15 mouse cellular contexts compared by ENCODE assay signal in the genomic region with DNA sequence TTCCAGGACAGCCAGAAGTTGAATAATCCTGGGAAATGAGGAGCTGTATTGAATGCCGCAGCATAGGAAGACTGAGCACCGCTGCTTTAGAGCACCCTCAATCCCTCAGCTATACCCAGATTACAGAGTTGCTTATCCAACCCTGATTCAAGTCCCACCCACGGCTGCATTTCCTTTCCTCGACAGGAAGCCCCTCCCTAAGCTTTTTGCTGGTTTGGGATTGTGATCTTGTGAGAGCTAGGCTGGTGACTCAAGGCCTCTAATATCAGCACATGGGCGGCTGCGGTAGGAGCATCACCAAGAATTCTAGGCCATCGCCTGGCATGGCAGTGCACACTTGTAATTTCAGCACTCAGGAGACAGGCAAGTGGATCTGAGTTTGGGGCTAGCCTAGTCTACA. TPM values are rescaled to one million over a fixed set of nuclear protein-coding genes. Genes with fewer than 3 reads are reported as not detected.
DNase-seq lines count a peak whose midpoint lies in the region; ATAC-seq and TF ChIP-seq lines count a peak whose summit lies in the region.
"Had no signal": no experiment of that assay in that cellular context is flagged by ENCODE, and none has a peak within 500 bp of the region (broad histone marks: within the 10 kb centered on the region; RNA-seq: fewer than 3 reads in every experiment).

No protein-coding gene starts in this region.

- no peak for ATAC-seq in heart, embryonic 11.5 days (replicated peaks; ENCODE audit: insufficient number of reproducible peaks, low FRiP score, low TSS enrichment)
- ATAC-seq: forebrain, embryonic 14.5 days had no signal

- H3K36me3 ChIP-seq in heart, embryonic 11.5 days (ENCODE audit: control insufficient read depth, insufficient read depth, low read length), result peaks cover 12% of the 10 kb centered on the region
- H3K36me3 ChIP-seq in small intestine, adult 2 months (ENCODE audit: control insufficient read depth, insufficient read depth, low read length), result peaks cover 35% of the 10 kb centered on the region
- H3K36me3 ChIP-seq in forebrain, embryonic 10.5 days (replicated peaks), result peaks cover 38% of the 10 kb centered on the region

- TF ChIP-seq CTCF in lung, adult 2 months (IDR thresholded peaks at IDR 0.05; ENCODE audit: insufficient read depth, low read length), result no peak
- no peak for TF ChIP-seq CTCF in small intestine, adult 2 months (IDR thresholded peaks at IDR 0.05; ENCODE audit: extremely low read depth, insufficient read length, insufficient replicate concordance, low read depth, low read length)

- H3K4me1 ChIP-seq in heart, embryonic 11.5 days (ENCODE audit: control insufficient read depth, insufficient read depth, low read length), result peaks cover 6% of the 10 kb centered on the region
- peaks cover 3% of the 10 kb centered on the region; the same call in 1 of the 2 replicates for H3K4me1 ChIP-seq in lung, adult 2 months (ENCODE audit: control insufficient read depth, insufficient read depth, low read length)
- peaks cover 7% of the 10 kb centered on the region; the same call in 1 of the 2 replicates for H3K4me1 ChIP-seq in small intestine, adult 2 months (ENCODE audit: control insufficient read depth, insufficient read depth, insufficient read length, low read length)
- peaks cover 26% of the 10 kb centered on the region for H3K4me1 ChIP-seq in forebrain, embryonic 10.5 days

- H3K4me2 ChIP-seq in heart, embryonic 11.5 days, result no peak overlapping the region
- H3K4me2 ChIP-seq: embryonic facial prominence, embryonic 13.5 days had no signal

- WGBS in heart, embryonic 11.5 days (ENCODE audit: insufficient replicate concordance), result 72% methylated on average over 7 of the region's 7 CpGs
- WGBS in lung, adult 2 months, result 46% methylated on average over 7 of the region's 7 CpGs
- WGBS in small intestine, adult 2 months, result 71% methylated on average over 7 of the region's 7 CpGs
- WGBS in forebrain, embryonic 10.5 days, result 92% methylated on average over 7 of the region's 7 CpGs

- no peaks in the 10 kb centered on the region for H3K9me3 ChIP-seq in heart, embryonic 11.5 days (replicated peaks; ENCODE audit: control insufficient read depth, low read length)
- no peaks in the 10 kb centered on the region for H3K9me3 ChIP-seq in forebrain, embryonic 10.5 days
- H3K9me3 ChIP-seq: embryonic facial prominence, embryonic 13.5 days; midbrain, embryonic 12.5 days had no signal

- DNase-seq in heart, adult 8-10 months (ENCODE audit: low spot score), result peak; percentile 55
- peak; percentile 40 to 56 for DNase-seq in lung, adult 18-20 months
- no peak for DNase-seq in lung, adult 2 months
- peak; percentile 36 for DNase-seq in brain, adult 2 months (ENCODE audit: low read depth, low spot score)
- no peak for DNase-seq in ovary, postnatal 36 days (ENCODE audit: low spot score)
- DNase-seq in forebrain, embryonic 10.5 days (ENCODE audit: extremely low spot score, low spot score), result no peak
- DNase-seq: cerebellum, adult 8-10 months; gastrocnemius, postnatal 36 days had no signal

- no peak overlapping the region for H3K27ac ChIP-seq in heart, embryonic 11.5 days (ENCODE audit: low read depth, low read length)
- no peak overlapping the region for H3K27ac ChIP-seq in small intestine, adult 2 months (ENCODE audit: insufficient read depth, low read depth, low read length)
- H3K27ac ChIP-seq in forebrain, embryonic 10.5 days, result no peak overlapping the region
- H3K27ac ChIP-seq: embryonic facial prominence, embryonic 13.5 days; liver, embryonic 14.5 days; midbrain, embryonic 12.5 days had no signal

- no peak for TF ChIP-seq POLR2A in lung, adult 2 months (IDR thresholded peaks at IDR 0.05; ENCODE audit: borderline replicate concordance, extremely low read depth, low read depth, low read length)
- TF ChIP-seq POLR2A in small intestine, adult 2 months (IDR thresholded peaks at IDR 0.05; ENCODE audit: low read depth, low read length), result no peak

- H3K9ac ChIP-seq in heart, embryonic 11.5 days (ENCODE audit: low read depth, low read length), result no peak overlapping the region
- H3K9ac ChIP-seq: embryonic facial prominence, embryonic 13.5 days; liver, embryonic 14.5 days; midbrain, embryonic 12.5 days had no signal

- H3K27me3 ChIP-seq in heart, embryonic 11.5 days (ENCODE audit: control insufficient read depth, insufficient read depth, low read length), result no peaks in the 10 kb centered on the region
- no peaks in the 10 kb centered on the region for H3K27me3 ChIP-seq in small intestine, adult 2 months (ENCODE audit: control insufficient read depth, insufficient read depth, low read length)
- no peaks in the 10 kb centered on the region for H3K27me3 ChIP-seq in forebrain, embryonic 10.5 days (ENCODE audit: poor library complexity, severe bottlenecking)
- H3K27me3 ChIP-seq: CH12.LX; embryonic facial prominence, embryonic 13.5 days; midbrain, embryonic 12.5 days had no signal

- no peak overlapping the region for H3K4me3 ChIP-seq in heart, embryonic 11.5 days (ENCODE audit: low read depth, low read length)
- no peak overlapping the region for H3K4me3 ChIP-seq in lung, adult 2 months (replicated peaks; ENCODE audit: extremely low read depth, low read depth, low read length)
- 0 out of 2 replicates have a peak overlapping the region, but pooled peaks have one; percentile 12 for H3K4me3 ChIP-seq in small intestine, adult 2 months (ENCODE audit: low read depth, low read length)
- H3K4me3 ChIP-seq in forebrain, embryonic 10.5 days, result no peak overlapping the region
- H3K4me3 ChIP-seq: embryonic facial prominence, embryonic 13.5 days; midbrain, embryonic 12.5 days had no signal

RNA-seq across cellular contexts. Expression of gene Prune1, which starts 4.6 kb away (rescaled TPM):
- 10 to 100 TPM; 26.3 to 27.9 (median 27.2) TPM for total RNA-seq in heart, adult 8-10 months (2022)
- 24.7 and 32.2 TPM in 2 replicates for polyA plus RNA-seq in heart, embryonic 11.5 days (2014; fragmentation: Nextera tagmentation; extraction: Ambion mirVana)
- 13.4 and 24.2 TPM in 2 replicates for polyA plus RNA-seq in lung, adult 2 months (2012; rRNA removed)
- polyA plus RNA-seq in small intestine, adult 2 months (2012; rRNA removed), result 4.4 and 11.5 TPM in 2 replicates
- 26.2 and 26.9 TPM in 2 replicates for polyA plus RNA-seq in forebrain, embryonic 10.5 days (2016; fragmentation: Nextera tagmentation; extraction: Ambion mirVana)

RNA-seq across cellular contexts. Expression of gene Mindy1, which starts 5.4 kb away (rescaled TPM):
- 10 to 100 TPM; 19.5 to 23.8 (median 21.3) TPM for total RNA-seq in heart, adult 8-10 months (2022)
- polyA plus RNA-seq in heart, embryonic 11.5 days (2014; fragmentation: Nextera tagmentation; extraction: Ambion mirVana), result 24.3 and 25.1 TPM in 2 replicates
- polyA plus RNA-seq in lung, adult 2 months (2012; rRNA removed), result 89.1 and 95.2 TPM in 2 replicates
- 58.5 and 89.2 TPM in 2 replicates for polyA plus RNA-seq in small intestine, adult 2 months (2012; rRNA removed)
- polyA plus RNA-seq in forebrain, embryonic 10.5 days (2016; fragmentation: Nextera tagmentation; extraction: Ambion mirVana), result 27.2 and 27.9 TPM in 2 replicates

RNA-seq across cellular contexts. Expression of gene Anxa9, which starts 20.5 kb away (rescaled TPM):
- 1 to 10 TPM in 1 of 4 experiments, under 1 TPM in 2, not detected in 1; 0.52 to 1.5 (median 0.66) TPM for total RNA-seq in heart, adult 8-10 months (2022)
- 0.84 and 1.5 TPM in 2 replicates for polyA plus RNA-seq in heart, embryonic 11.5 days (2014; fragmentation: Nextera tagmentation; extraction: Ambion mirVana)
- 4.7 and 16.7 TPM in 2 replicates for polyA plus RNA-seq in lung, adult 2 months (2012; rRNA removed)
- 0.52 and 0.65 TPM in 2 replicates for polyA plus RNA-seq in small intestine, adult 2 months (2012; rRNA removed)
- polyA plus RNA-seq in forebrain, embryonic 10.5 days (2016; fragmentation: Nextera tagmentation; extraction: Ambion mirVana), result 1.8 and 1.9 TPM in 2 replicates

RNA-seq across cellular contexts. Expression of gene Cers2, which starts 28.1 kb away (rescaled TPM):
- 10 to 100 TPM; 30.6 to 35.5 (median 33.4) TPM for total RNA-seq in heart, adult 8-10 months (2022)
- polyA plus RNA-seq in heart, embryonic 11.5 days (2014; fragmentation: Nextera tagmentation; extraction: Ambion mirVana), result 117 and 125 TPM in 2 replicates
- polyA plus RNA-seq in lung, adult 2 months (2012; rRNA removed), result 158 and 181 TPM in 2 replicates
- 51.3 and 84.0 TPM in 2 replicates for polyA plus RNA-seq in small intestine, adult 2 months (2012; rRNA removed)
- 119 and 130 TPM in 2 replicates for polyA plus RNA-seq in forebrain, embryonic 10.5 days (2016; fragmentation: Nextera tagmentation; extraction: Ambion mirVana)

RNA-seq across cellular contexts. Expression of gene Bnipl, which starts 35.5 kb away (rescaled TPM):
- total RNA-seq in heart, adult 8-10 months (2022), result not detected
- not detected in 2 replicates for polyA plus RNA-seq in heart, embryonic 11.5 days (2014; fragmentation: Nextera tagmentation; extraction: Ambion mirVana)
- 4.2 and 13.3 TPM in 2 replicates for polyA plus RNA-seq in lung, adult 2 months (2012; rRNA removed)
- 0.16 and 0.58 TPM in 2 replicates for polyA plus RNA-seq in small intestine, adult 2 months (2012; rRNA removed)
- 0.38 and 0.42 TPM in 2 replicates for polyA plus RNA-seq in forebrain, embryonic 10.5 days (2016; fragmentation: Nextera tagmentation; extraction: Ambion mirVana)
- total RNA-seq: CH12.LX; gastrocnemius, postnatal 36 days had no signal
- polyA plus RNA-seq: forebrain, embryonic 14.5 days had no signal

Comparison
In these comparisons a context has a peak if more than half of its experiments do, and no peak if none do; other contexts are left out.
1. DNase-seq: peak in heart, adult 8-10 months (single experiment), lung, adult 18-20 months (2 of 2) and brain, adult 2 months (single experiment); none in lung, adult 2 months (single experiment), ovary, postnatal 36 days (single experiment) and forebrain, embryonic 10.5 days (single experiment).